Mouse (Mus musculus) hindbrain, embryonic 11.5 days (tissue): ENCODE measurements around the gene Foxe3. TPM values are rescaled to one million over a fixed set of nuclear protein-coding genes. Genes with fewer than 3 reads are reported as not detected.

Experiments
- polyA plus RNA-seq: library from polyadenylated mRNA; unstranded; fragments of >200 nt; fragmentation: Nextera tagmentation; extraction: Ambion mirVana; gene quantifications from 2 replicates; pipeline ENCODE4 v1.2.1, GENCODE M21; 2014

The Foxe3 gene
- polyA plus RNA-seq, 1 experiment from 2014 or later: not detected

Other genes with a start within 250 kb of the Foxe3 start
- not detected in 2 replicates for gene Gm12830, start 104.3 kb downstream of the Foxe3 start, polyA plus RNA-seq
- gene Foxd2, start 17.1 kb downstream of the Foxe3 start, polyA plus RNA-seq: 0.74 and 0.93 TPM in 2 replicates
- 134 and 150 TPM in 2 replicates for gene Cmpk1, start 61.2 kb upstream of the Foxe3 start, polyA plus RNA-seq
- gene Stil, start 74.1 kb upstream of the Foxe3 start, polyA plus RNA-seq: 18.3 and 23.0 TPM in 2 replicates
- gene Tal1, start 130.4 kb upstream of the Foxe3 start, polyA plus RNA-seq: 8.6 and 10.3 TPM in 2 replicates
- gene Pdzk1ip1, start 162.7 kb upstream of the Foxe3 start, polyA plus RNA-seq: 12.8 and 16.0 TPM in 2 replicates
- 0.75 and 0.79 TPM in 2 replicates for gene Cyp4x1, start 208.3 kb upstream of the Foxe3 start, polyA plus RNA-seq